In the genomic region with DNA sequence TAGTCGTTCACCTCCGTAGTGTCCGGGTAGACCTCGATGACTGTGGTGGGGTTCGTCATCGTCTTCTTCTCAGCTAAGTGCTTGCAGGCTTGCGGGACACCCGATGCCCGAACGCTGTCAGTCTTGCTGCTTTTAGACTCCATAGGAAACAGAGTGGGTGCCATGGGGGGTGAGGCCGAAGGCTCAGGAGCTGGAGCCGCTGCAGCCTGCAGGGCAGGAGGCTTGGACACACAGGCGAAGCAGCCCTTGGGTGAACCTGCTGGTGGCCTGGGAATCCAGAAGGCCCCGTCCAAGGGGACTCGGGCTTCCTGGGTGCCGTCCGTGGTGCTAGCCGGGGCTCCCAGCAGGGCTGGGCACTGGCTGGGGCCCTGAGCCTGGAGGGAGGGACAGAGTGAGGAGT, we compare ENCODE assay signal across 8 mouse cellular contexts. TPM values are rescaled to one million over a fixed set of nuclear protein-coding genes. Genes with fewer than 3 reads are reported as not detected.
DNase-seq lines count a peak whose midpoint lies in the region; ATAC-seq and TF ChIP-seq lines count a peak whose summit lies in the region.
"Had no signal": no experiment of that assay in that cellular context is flagged by ENCODE, and none has a peak within 500 bp of the region (broad histone marks: within the 10 kb centered on the region; RNA-seq: fewer than 3 reads in every experiment).

No protein-coding gene starts in this region.

- peaks cover 19% of the 10 kb centered on the region for H3K27me3 ChIP-seq in heart, embryonic 15.5 days
- peaks cover 21% of the 10 kb centered on the region for H3K27me3 ChIP-seq in midbrain, embryonic 14.5 days (ENCODE audit: control insufficient read depth, insufficient read depth, low read length)
- peaks cover 23% of the 10 kb centered on the region for H3K27me3 ChIP-seq in midbrain, embryonic 11.5 days (ENCODE audit: control insufficient read depth, insufficient read depth, low read length)
- peaks cover 33% of the 10 kb centered on the region for H3K27me3 ChIP-seq in hindbrain, embryonic 15.5 days
- H3K27me3 ChIP-seq in midbrain, postnatal 0 days (ENCODE audit: insufficient read depth, low read length), result peaks cover 23% of the 10 kb centered on the region; the same call in 1 of the 2 replicates

- peaks cover 2% of the 10 kb centered on the region for H3K36me3 ChIP-seq in heart, embryonic 15.5 days
- peaks cover 13% of the 10 kb centered on the region for H3K36me3 ChIP-seq in midbrain, embryonic 14.5 days (ENCODE audit: control insufficient read depth, insufficient read depth, low read length)
- no peaks in the 10 kb centered on the region for H3K36me3 ChIP-seq in midbrain, embryonic 11.5 days (ENCODE audit: control insufficient read depth, insufficient read depth, low read length)
- peaks cover under 1% of the 10 kb centered on the region; the same call in 1 of the 2 replicates for H3K36me3 ChIP-seq in hindbrain, embryonic 15.5 days
- H3K36me3 ChIP-seq in midbrain, postnatal 0 days (ENCODE audit: insufficient read depth, low read length), result peaks cover 3% of the 10 kb centered on the region; the same call in 1 of the 2 replicates

- H3K4me1 ChIP-seq in heart, embryonic 15.5 days (replicated peaks), result peaks cover 39% of the 10 kb centered on the region
- H3K4me1 ChIP-seq in midbrain, embryonic 14.5 days (ENCODE audit: control insufficient read depth, insufficient read depth, low read length), result no peaks in the 10 kb centered on the region
- peaks cover 8% of the 10 kb centered on the region; the same call in 1 of the 2 replicates for H3K4me1 ChIP-seq in midbrain, embryonic 11.5 days (ENCODE audit: control insufficient read depth, insufficient read depth, low read length)
- peaks cover 16% of the 10 kb centered on the region for H3K4me1 ChIP-seq in hindbrain, embryonic 15.5 days (replicated peaks)
- no peaks in the 10 kb centered on the region for H3K4me1 ChIP-seq in midbrain, postnatal 0 days (ENCODE audit: insufficient read depth, low read length)

- ATAC-seq in heart, embryonic 15.5 days (replicated peaks; ENCODE audit: insufficient number of reproducible peaks, insufficient read depth, low FRiP score, low read depth), result no peak
- no peak for ATAC-seq in midbrain, embryonic 14.5 days (ENCODE audit: low FRiP score, low TSS enrichment)
- ATAC-seq in midbrain, embryonic 11.5 days (ENCODE audit: low FRiP score), result no peak
- ATAC-seq in hindbrain, embryonic 15.5 days (ENCODE audit: low FRiP score, low read depth), result no peak
- no peak for ATAC-seq in midbrain, postnatal 0 days (ENCODE audit: low FRiP score)

- no peak overlapping the region for H3K27ac ChIP-seq in heart, embryonic 15.5 days
- no peak overlapping the region for H3K27ac ChIP-seq in midbrain, embryonic 14.5 days (replicated peaks; ENCODE audit: low read depth, low read length)
- no peak overlapping the region for H3K27ac ChIP-seq in midbrain, embryonic 11.5 days (ENCODE audit: low read depth, low read length)
- H3K27ac ChIP-seq in hindbrain, embryonic 15.5 days (replicated peaks), result no peak overlapping the region
- no peak overlapping the region for H3K27ac ChIP-seq in midbrain, postnatal 0 days (ENCODE audit: low read depth, low read length)

- DNase-seq in heart, adult 8-10 months (ENCODE audit: low spot score), result no peak
- no peak for DNase-seq in midbrain, embryonic 14.5 days
- DNase-seq in midbrain, embryonic 11.5 days (ENCODE audit: low spot score, missing footprints), result no peak
- DNase-seq in midbrain, postnatal 0 days (ENCODE audit: low spot score), result no peak
- DNase-seq in kidney, postnatal 36 days, result no peak

- 77% methylated on average over 18 of the region's 18 CpGs for WGBS in heart, embryonic 15.5 days
- WGBS in midbrain, embryonic 14.5 days, result 80% methylated on average over 18 of the region's 18 CpGs
- WGBS in midbrain, embryonic 11.5 days, result 86% methylated on average over 18 of the region's 18 CpGs
- WGBS in hindbrain, embryonic 15.5 days, result 83% methylated on average over 18 of the region's 18 CpGs
- 81% methylated on average over 18 of the region's 18 CpGs for WGBS in midbrain, postnatal 0 days

- H3K9me3 ChIP-seq in heart, embryonic 15.5 days (replicated peaks), result no peaks in the 10 kb centered on the region
- no peaks in the 10 kb centered on the region for H3K9me3 ChIP-seq in midbrain, embryonic 14.5 days (ENCODE audit: control insufficient read depth, low read length)
- no peaks in the 10 kb centered on the region for H3K9me3 ChIP-seq in midbrain, embryonic 11.5 days (ENCODE audit: control insufficient read depth, low read length)
- H3K9me3 ChIP-seq in hindbrain, embryonic 15.5 days, result no peaks in the 10 kb centered on the region
- no peaks in the 10 kb centered on the region for H3K9me3 ChIP-seq in midbrain, postnatal 0 days (ENCODE audit: low read length)

- no peak for TF ChIP-seq CTCF in midbrain, postnatal 0 days (IDR thresholded peaks at IDR 0.05)

- H3K4me2 ChIP-seq in heart, embryonic 15.5 days, result peak overlapping the region; percentile 97
- H3K4me2 ChIP-seq in midbrain, embryonic 14.5 days (ENCODE audit: low read length), result no peak overlapping the region; the same call in 1 of the 2 replicates
- H3K4me2 ChIP-seq in midbrain, embryonic 11.5 days, result no peak overlapping the region
- peak overlapping the region; percentile 92 for H3K4me2 ChIP-seq in hindbrain, embryonic 15.5 days
- peak overlapping the region; percentile 87 for H3K4me2 ChIP-seq in midbrain, postnatal 0 days (ENCODE audit: low read depth, low read length, poor library complexity, severe bottlenecking)

- no peak overlapping the region for H3K9ac ChIP-seq in heart, embryonic 15.5 days
- H3K9ac ChIP-seq in midbrain, embryonic 14.5 days (replicated peaks; ENCODE audit: low read length), result no peak overlapping the region
- H3K9ac ChIP-seq in midbrain, embryonic 11.5 days (ENCODE audit: low read length), result no peak overlapping the region
- H3K9ac ChIP-seq in hindbrain, embryonic 15.5 days, result no peak overlapping the region
- H3K9ac ChIP-seq in midbrain, postnatal 0 days (replicated peaks; ENCODE audit: low read length, poor library complexity, severe bottlenecking), result no peak overlapping the region

- H3K4me3 ChIP-seq in heart, embryonic 15.5 days, result peak overlapping the region; percentile 60
- H3K4me3 ChIP-seq in midbrain, embryonic 14.5 days (replicated peaks; ENCODE audit: low read depth, low read length), result 0 out of 2 replicates have a peak overlapping the region, but pooled peaks have one; percentile 34
- no peak overlapping the region for H3K4me3 ChIP-seq in midbrain, embryonic 11.5 days (ENCODE audit: low read depth, low read length)
- peak overlapping the region; percentile 51; the same call in 1 of the 2 replicates for H3K4me3 ChIP-seq in hindbrain, embryonic 15.5 days
- peak overlapping the region; percentile 55; the same call in 1 of the 2 replicates for H3K4me3 ChIP-seq in midbrain, postnatal 0 days (ENCODE audit: low read depth, low read length)

RNA-seq across cellular contexts. Expression of a gene that starts 2.6 kb away (rescaled TPM):
- polyA plus RNA-seq in heart, embryonic 15.5 days (2015; fragmentation: Nextera tagmentation; extraction: Ambion mirVana), result 4.7 and 5.5 TPM in 2 replicates
- total RNA-seq in heart, adult 8-10 months (2022), result 1 to 10 TPM; 2.4 to 4.7 (median 3.4) TPM
- polyA plus RNA-seq in midbrain, embryonic 14.5 days (2014; fragmentation: Nextera tagmentation; extraction: Ambion mirVana), result 3.9 and 6.1 TPM in 2 replicates
- 0.18 and 0.40 TPM in 2 replicates for polyA plus RNA-seq in midbrain, embryonic 11.5 days (2014; fragmentation: Nextera tagmentation; extraction: Ambion mirVana)
- polyA plus RNA-seq in hindbrain, embryonic 15.5 days (2015; fragmentation: Nextera tagmentation; extraction: Ambion mirVana), result 8.4 and 8.7 TPM in 2 replicates
- 16.4 and 21.8 TPM in 2 replicates for total RNA-seq in midbrain, postnatal 0 days (2014; rRNA removed)
- polyA plus RNA-seq in midbrain, postnatal 0 days (2015; fragmentation: Nextera tagmentation; extraction: Ambion mirVana), result 20.8 and 23.5 TPM in 2 replicates

RNA-seq across cellular contexts. Expression of a gene that starts 11.5 kb away (rescaled TPM):
- 1.2 TPM in 1 of 2 replicates, not detected in the other for polyA plus RNA-seq in heart, embryonic 15.5 days (2015; fragmentation: Nextera tagmentation; extraction: Ambion mirVana)
- 10 to 100 TPM in 1 of 4 experiments, 1 to 10 TPM in 2, under 1 TPM in 1; 0.63 to 14.1 (median 6.3) TPM for total RNA-seq in heart, adult 8-10 months (2022)
- polyA plus RNA-seq in midbrain, embryonic 14.5 days (2014; fragmentation: Nextera tagmentation; extraction: Ambion mirVana), result 1.8 TPM in 1 of 2 replicates, not detected in the other
- 0.79 and 0.93 TPM in 2 replicates for polyA plus RNA-seq in midbrain, embryonic 11.5 days (2014; fragmentation: Nextera tagmentation; extraction: Ambion mirVana)
- 1.9 TPM in 1 of 2 replicates, not detected in the other for polyA plus RNA-seq in hindbrain, embryonic 15.5 days (2015; fragmentation: Nextera tagmentation; extraction: Ambion mirVana)
- total RNA-seq in midbrain, postnatal 0 days (2014; rRNA removed), result 3.3 TPM in 1 of 2 replicates, not detected in the other
- not detected in 2 replicates for polyA plus RNA-seq in midbrain, postnatal 0 days (2015; fragmentation: Nextera tagmentation; extraction: Ambion mirVana)
- polyA plus RNA-seq: embryonic facial prominence, embryonic 11.5 days had no signal

RNA-seq across cellular contexts. Expression of a gene that starts 16.9 kb away (rescaled TPM):
- polyA plus RNA-seq in heart, embryonic 15.5 days (2015; fragmentation: Nextera tagmentation; extraction: Ambion mirVana), result 389 and 487 TPM in 2 replicates
- 1,000 to 10,000 TPM; 1,038 to 1,126 (median 1,089) TPM for total RNA-seq in heart, adult 8-10 months (2022)
- 208 and 229 TPM in 2 replicates for polyA plus RNA-seq in midbrain, embryonic 14.5 days (2014; fragmentation: Nextera tagmentation; extraction: Ambion mirVana)
- polyA plus RNA-seq in midbrain, embryonic 11.5 days (2014; fragmentation: Nextera tagmentation; extraction: Ambion mirVana), result 166 and 169 TPM in 2 replicates
- 300 and 306 TPM in 2 replicates for polyA plus RNA-seq in hindbrain, embryonic 15.5 days (2015; fragmentation: Nextera tagmentation; extraction: Ambion mirVana)
- total RNA-seq in midbrain, postnatal 0 days (2014; rRNA removed), result 520 and 652 TPM in 2 replicates
- 320 and 345 TPM in 2 replicates for polyA plus RNA-seq in midbrain, postnatal 0 days (2015; fragmentation: Nextera tagmentation; extraction: Ambion mirVana)

Comparison
In these comparisons a context has a peak if more than half of its experiments do, and no peak if none do; other contexts are left out.
1. H3K4me2 ChIP-seq: peak in heart, embryonic 15.5 days (single experiment), hindbrain, embryonic 15.5 days (single experiment) and midbrain, postnatal 0 days (single experiment); none in midbrain, embryonic 14.5 days (single experiment) and midbrain, embryonic 11.5 days (single experiment).